Mouse (Mus musculus) kidney, postnatal 4 days (tissue): Measurements from ENCODE around the gene Stk33.
A peak's percentile ranks its signal among the peaks of the same experiment; 100 is the strongest.

Experiments
- DNase-seq, 2 experiments: peaks; one replicate each; pipeline ENCODE4 v3.0.0; 2021; ENCODE audit warnings: mixed read lengths in 2 of 2

Gene Stk33

DNA sequence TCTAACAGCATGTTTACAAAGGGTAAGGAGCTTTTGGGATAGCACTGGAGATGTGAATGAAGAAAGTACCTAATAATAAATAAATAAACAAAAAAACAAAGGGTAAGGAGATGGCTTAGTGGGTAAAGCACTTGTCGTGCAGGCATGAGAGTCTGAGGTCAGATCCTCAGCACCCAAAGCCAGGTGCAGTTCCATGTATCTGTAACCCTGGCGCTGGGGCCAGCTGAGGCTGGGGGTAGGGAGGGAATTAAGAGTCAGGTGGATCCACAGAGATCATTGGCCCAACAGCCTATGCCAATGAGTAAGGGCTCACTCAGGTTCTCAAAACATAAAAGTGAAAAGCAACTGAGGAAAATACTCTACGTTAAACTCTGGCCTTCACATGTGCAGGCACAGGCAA lies 91.6 kb downstream of the Stk33 start:
- no peak for DNase-seq

DNA sequence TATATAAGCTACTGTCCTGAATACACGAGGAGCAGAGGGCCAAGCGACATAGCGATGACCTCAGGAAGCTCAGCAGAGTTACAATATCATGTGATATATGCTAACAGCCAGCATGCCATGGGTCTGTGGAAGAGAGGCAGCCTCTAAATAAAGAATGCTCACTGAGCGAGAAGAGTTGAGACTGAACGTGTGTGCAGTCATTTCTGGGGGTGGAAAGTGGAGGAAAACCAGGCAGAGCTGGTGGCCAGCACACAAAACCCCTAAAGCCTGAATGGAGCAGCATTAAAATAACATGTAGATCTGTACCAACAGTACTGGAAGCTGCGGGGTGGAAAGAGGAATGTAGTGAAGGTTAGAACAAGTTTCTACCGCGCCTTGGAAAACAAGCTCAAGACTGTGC lies 107.2 kb downstream of the Stk33 start:
- no peak for DNase-seq

DNA sequence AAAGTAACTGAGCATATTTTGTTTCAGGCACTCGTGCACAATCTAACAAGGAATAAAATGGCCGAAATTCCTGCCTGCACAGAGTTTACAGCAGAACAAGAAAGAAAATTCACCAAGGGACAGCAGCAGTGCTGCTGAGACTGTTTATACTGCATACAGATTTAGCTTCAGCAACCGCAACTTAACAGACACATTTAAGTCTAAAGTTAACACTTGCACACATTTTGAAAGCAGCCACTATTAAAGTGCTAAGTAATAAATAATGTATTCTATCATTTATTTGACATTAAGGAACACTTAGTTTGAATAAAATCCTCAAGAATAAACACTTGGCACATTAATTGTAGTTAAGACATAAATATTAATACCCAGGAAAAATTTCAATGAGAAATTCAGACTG lies 110.1 kb downstream of the Stk33 start:
- no peak for DNase-seq

DNA sequence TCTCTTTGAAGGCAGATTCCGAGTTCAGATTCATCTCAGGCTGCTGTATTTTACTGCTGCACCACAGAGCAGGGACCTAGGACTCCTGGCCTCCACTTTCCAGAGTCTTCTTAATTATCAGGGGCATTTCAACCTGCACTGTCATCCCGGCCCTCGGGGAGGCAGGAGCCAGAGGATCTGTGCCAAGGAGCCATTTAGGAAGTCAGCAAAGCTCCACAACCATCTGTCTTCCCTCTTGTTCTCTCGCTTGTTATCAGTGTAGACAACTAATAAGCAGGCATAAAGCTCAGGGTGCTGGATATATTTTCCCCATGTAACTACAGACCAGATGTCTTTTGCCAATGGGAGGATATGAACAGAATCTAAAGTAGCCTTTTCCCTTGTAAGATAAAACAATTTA lies 112.1 kb downstream of the Stk33 start:
- no peak for DNase-seq

DNA sequence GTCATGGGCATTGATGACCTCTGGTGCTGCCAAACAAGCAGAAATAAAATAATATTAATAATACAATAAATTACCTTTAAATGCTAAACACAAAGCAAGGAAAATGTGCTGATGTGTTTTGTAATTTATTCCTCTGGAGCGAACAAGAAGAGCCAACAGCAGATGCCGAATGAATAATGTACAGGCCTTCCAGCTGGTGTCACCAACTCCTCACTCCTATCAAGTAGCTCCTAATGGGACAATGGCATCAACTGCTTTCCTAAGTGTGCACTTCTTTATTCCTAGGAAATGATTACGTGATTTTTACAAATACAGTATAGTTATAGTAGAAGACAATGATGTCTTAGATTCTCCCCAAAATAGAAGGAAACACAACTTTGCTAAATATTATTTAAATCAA lies 113.2 kb downstream of the Stk33 start:
- DNase-seq, result no peak

DNA sequence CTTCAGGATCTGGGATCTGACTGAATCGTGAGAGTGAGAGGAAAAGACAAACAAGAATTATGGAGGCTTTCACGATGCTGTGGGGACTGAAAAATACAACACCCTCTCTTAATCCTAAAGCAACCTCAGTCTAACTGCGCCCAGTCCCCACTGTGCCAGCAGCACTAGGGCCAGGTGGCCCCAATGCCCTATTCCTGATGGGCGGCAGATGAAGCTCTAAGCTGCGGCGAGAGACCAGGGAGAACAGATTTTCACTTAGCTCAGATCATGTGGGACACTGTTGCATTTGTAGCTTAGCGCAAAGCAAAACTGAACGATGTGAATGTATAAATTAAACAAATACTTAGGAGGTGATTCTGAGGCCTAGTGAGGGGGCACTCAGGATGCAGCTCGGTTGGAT lies 113.7 kb downstream of the Stk33 start:
- DNase-seq, result no peak

DNA sequence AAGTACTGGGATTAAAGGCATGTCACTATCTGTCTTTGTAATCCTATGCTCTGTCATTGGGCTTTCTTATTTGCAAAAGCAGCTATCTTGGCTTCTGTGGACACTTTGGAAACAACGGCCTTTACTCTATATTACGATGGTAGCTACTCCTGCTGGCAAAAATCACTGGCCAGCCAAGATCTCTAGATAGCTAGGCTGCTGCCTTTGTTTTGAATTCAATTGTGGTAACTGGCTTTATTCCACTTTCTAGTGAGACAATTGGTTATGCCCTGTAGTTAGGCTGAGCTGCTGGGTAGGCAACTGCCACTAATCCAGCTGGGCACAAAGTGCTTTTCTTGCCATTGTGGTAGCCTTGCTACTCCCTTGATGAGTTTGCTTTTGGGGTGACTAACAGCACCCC lies 129.4 kb downstream of the Stk33 start:
- DNase-seq, result no peak

DNA sequence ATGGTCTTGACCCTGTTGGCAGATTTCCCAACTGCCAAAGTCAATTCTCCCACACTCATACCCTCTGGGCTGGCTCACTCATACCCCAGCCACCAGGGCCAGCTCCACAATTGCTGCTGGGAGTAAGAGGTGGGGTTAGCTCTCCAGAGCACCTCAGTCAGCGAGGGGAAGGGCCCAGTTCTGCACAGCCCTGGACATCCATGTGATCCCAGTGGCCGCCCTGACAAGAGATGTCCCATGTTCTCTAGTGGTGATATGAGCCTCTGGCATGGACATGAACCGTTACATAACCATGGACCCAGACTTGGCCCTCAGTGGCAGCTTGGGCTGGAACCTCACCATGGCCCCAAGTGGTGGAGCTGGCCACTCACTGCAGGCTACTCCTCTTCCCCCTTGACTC lies 143.1 kb downstream of the Stk33 start:
- no peak for DNase-seq

DNA sequence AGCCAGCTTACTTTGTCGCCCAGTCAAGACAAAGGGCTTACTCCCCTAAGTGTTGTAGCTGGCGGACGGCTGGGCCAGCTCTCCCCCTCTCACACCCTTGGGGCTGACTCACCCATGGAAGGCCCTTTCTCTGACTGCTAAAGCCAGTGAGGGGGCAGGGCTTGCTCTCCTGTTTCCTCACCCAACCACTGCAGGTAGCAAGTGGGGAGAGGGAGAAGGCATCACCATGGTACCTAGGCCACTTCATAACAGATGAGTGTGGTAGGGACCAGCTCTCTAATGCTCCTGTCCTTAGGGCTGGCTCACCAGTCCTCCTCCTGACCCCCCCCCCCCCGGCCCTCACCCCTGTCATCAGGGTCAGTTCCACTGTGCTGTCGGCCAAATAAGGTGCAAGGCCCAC lies 143.5 kb downstream of the Stk33 start:
- DNase-seq, result no peak

DNA sequence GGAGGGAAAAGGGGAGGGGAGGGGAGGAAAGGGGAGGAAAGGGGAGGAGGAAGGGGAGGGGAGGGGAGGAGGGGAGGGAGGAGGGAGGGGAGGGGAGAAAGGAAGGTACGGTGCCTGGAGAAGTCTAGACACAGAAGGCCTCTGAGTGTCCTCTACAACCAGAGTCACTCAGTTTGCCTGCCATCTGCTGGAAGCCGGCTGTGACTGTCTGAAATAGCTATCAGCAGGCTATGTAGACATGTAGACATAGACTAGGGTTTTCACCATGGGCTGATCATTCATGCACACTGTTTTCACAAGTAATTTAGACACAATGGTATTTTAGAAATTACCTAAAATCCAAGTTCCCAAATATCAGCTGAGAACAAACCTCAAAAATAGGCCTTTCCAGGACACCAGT lies 148.4 kb downstream of the Stk33 start:
- peak; percentile 16 to 29 for DNase-seq

DNA sequence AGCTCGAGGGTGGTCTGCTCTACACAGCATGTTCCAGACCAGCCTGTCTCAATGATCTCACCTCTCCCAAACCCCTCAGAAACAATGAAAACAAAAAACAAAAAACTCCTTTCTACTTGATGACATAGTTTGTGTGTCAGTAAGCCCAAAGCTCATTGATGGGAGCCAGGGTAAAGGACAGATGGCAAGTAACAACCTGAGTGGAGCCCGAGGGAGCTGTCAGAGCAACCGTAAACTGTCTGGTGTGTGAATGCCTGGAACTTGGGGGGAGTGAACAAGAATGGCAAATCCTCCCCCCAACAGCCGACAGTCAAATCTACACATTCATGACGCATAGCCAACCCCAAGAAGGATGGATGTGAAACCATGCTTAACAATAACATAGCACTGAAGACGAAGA lies 149.8 kb downstream of the Stk33 start:
- no peak for DNase-seq

DNA sequence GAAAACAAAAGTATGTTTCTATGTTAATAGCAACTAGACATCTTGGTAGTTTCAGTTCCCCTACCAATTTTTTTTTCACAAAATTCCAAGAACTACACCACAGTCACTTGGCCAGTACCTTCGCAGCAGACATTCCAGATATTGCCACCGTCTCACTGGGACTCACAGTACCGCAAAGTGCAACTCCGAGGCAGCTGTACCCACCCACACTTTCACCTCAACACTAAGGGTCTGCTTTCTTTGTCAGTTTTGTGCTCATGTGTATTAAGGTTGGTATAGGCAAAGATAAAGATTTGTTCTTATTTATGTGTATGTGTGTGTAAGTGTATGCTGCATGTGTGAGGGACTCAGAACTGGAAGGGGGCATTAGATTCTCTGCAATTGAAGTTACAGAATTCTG lies 156.8 kb downstream of the Stk33 start:
- no peak for DNase-seq

DNA sequence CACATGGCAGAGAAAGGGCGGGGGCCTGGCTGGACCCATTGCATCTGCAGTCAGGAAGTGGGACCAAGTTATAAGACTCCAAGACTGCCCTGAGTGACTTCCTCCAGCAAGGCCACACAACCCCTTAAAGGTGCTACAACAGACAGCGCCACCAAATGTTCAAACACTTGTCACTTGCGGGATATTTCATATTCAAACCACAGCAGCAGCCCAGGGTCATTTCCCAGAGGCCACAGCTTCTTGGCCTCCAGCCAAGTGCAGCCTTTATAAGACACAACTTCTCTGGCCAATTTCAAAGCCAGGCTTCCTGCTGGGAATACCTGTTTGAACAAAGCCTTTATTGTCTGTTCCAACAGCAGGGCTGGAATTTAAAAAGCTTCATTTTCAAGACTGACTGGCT lies 162.3 kb downstream of the Stk33 start:
- peak; percentile 31 to 52 for DNase-seq

DNA sequence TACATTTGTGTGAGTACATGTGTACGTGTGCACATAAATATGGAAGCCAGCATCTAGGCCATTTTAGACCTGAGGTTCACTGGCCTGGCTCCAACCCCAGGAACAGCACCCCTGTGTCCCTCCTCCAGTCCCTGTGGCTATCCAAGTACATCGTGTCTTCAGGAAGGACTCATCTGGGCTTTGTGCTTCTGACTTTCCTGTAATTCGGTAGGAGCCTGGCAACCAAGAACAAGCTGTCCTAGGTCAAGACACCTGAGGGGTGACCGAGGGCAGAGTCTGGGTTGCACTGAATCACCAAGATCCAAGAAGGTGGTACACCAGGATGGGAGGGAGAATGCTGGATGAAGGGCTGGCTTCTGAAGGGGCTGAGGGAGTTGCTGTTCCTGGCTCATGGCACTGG lies 163.0 kb downstream of the Stk33 start:
- DNase-seq, result no peak

DNA sequence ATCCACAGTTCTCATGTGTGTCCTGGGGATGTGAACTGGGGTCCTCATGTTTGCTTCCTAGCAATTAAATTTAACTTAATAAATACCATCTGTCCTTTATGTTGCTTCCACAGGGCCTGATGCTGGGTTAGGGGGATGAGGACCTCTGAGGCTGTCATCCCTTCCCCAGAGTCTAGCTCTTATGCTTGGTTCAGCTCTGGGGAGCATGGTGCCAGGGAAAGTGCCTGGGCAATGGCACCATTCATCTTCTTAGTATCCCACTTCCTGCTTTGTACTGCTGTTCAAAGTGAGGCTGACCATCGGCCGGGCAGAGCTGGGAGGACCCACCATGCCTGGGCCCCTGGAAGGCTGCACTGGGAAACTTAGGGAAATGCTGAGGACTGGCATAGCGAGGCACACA lies 163.7 kb downstream of the Stk33 start:
- no peak for DNase-seq

DNA sequence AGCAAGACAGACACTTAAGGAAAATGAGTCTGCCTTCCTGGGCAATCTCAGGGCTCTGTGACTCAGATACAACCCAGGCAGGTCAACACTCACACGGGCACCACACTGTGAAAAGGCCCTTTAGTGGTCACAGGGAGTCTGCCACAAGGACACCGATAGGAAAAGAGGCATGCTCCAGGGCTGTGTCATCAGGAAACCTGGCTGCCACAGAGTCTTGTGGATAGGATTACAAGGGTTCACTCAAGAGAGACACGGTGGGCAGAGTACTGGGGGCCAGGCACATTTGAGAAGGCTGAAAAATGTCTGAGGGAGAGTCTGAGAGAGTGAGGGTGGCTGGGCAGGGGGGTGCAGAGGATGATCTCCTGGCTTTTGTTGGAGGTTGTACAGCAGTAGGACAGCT lies 164.6 kb downstream of the Stk33 start:
- DNase-seq, result no peak

DNA sequence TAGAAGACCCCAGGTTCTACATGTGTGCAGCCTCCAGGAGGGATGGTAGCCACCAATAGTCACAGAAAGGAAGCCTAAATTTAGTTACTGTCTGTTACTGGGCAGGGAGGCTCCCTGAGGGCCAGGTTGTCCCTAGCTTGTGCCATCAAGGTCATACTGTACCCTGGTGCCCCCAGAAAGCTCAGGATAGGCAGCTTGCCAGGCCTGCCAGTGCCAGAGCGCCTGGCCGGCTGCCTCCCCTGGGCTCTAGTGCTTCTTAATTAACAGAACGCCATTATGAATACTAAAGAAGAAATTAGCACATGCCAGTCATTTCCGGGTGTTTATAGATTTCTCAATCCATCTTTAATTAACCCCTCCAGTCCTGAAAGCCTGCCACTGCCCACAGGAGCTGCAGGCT lies 169.8 kb downstream of the Stk33 start:
- DNase-seq, result no peak

DNA sequence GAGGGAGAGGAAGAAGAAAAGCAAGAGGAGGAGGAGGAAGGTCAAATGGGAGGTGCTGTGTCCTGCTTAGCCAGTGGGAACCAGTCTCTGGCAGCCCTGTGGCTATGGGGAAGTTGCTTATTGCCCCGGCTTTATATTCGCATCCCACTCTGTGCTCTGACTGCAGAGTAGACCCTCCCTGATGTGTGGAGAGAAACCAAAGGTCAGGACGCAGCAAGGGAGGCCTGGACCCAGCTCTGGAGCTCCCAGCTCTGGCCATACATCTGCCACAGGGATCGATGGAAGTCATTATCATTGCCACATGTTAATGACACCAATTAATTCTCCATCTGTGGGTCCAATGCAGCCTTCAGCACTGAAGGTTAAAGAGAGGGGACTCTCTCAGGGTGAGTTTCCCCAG lies 171.5 kb downstream of the Stk33 start:
- no peak for DNase-seq

DNA sequence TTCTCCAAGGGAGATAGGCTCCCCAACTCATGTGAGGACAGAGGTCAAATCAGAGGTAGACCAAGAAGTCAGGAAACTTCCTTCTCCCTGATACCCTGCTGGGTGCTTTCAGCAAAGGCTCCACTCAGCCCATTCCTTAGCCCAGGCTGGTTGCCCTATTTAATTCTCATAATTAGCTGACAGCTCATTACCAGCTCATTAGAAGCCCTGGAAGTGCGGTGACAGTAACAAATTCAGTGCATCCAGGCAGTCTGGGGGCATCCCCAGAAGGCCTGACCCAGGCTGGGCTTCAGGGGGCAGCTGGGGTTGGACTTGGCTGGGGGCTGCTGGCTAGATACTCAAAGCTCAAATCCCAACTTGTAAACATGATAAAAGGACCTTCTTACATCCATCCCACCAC lies 172.7 kb downstream of the Stk33 start:
- DNase-seq, result no peak

DNA sequence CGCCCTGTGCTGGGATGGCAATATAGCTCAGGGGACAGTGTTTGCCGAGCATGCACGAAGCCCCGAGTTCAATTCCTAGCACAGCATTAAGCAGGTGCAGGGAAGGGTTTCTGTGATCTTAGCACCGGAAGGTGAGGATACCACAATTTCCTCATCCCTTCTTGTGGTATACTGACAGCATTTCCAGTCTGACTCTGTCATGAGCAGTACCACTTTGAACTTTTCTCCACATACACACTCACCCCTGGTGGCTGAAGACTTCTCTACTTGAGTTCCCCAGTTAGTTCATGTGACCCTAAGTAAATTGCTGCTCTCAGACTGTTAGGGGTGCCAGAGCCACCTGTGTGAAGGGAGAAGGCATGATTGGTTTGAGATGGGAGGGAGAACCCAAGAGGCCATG lies 173.3 kb downstream of the Stk33 start:
- DNase-seq, result no peak

DNA sequence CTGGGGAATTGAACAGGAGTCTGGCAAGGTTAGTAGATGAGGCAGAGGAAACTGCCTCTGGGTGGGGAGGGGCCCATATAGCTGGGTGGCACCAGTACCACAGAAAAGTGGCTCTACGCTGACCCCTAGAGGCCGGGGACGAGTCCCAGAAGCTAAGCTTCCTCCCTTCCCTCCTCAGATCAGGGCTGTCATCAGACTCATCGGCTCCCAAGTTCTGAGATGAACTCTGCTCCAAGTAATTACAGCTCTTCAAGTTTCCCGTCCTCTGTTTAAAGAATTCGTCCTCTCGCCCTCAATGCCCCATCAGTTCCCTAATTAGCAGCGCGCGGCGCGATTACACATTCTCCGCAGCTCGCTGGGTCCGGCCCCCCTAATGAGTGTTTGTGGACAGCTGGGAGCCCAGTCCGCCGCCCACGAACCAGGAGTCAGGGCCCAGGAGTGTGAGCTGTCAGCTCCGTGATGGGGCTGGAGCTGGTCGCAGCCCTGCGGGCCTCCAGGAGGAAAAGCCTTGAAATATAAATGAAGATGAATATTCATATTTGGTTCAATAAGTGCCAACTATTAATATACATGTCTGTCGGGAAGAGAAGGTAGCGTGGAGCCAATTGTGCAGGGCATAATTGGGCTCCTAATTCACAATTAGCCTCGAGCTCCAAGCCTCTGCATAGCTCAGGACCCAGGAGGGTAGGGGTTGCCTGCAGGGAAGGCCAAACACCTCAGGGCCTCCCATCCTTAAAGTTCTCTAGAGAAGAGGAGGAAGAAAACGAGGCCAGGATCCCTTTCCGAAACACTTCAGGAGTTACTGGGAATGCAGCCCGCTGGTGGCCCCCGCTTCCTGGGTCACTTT lies 183.2 kb downstream of the Stk33 start:
- DNase-seq, result peak; percentile 77 to 80

DNA sequence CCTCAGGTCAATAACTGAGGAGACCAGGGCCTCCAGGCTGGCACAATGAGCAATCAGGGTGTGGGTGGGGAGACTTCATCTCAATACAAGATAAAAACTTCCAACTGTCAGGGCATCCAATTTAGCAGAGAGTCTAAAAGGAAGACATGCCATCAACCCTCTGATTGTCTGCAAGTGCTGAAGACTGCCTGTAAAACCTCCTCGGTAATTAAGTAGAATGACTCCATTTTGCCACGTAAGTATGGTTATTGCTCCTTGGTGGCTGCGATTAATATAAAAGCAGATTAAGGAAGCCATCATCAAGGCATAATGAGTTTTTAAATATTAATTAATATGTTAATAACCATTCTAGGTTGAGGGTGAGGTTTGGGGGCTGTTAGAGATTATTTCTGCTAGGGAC lies 187.5 kb downstream of the Stk33 start:
- no peak for DNase-seq

DNA sequence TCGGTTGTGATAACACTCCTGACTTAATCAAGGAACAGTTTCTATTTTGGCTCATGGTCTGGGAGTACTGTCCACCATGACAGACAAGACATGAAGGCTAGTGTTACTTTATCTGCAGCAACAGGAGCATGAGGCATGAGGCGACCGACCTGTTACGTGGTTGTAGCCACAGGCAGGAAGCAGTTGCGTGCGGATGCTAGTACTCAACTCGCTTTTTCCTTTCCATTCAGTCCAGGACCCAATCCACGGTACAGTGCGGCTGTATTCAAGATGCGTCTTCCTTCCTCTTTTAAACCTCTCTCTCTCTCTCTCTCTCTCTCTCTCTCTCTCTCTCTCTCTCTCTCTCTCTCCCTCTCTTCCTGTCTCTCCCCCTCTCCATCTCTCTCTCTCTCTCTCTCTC lies 194.1 kb downstream of the Stk33 start:
- DNase-seq, result no peak

DNA sequence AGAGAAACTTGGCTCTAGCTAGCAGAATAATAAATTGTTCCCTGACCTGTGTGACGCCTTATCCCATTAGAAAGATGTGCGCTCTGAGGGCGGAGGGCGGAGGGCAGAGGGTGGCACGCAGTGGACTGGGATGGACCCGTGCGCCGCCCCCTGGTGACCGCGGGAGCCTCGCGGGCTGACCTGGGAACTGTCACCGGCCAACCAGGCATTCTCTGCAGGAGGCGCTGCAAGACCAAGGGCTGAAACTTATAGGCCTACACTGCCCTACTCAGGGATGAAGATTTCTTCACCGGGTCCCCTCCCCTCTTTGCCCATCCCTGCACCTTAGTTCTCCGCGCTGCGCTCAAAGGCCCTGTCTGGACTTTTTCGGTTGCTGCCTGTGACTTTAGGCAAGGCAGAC lies 197.6 kb downstream of the Stk33 start:
- DNase-seq, result peak; percentile 56 to 58

DNA sequence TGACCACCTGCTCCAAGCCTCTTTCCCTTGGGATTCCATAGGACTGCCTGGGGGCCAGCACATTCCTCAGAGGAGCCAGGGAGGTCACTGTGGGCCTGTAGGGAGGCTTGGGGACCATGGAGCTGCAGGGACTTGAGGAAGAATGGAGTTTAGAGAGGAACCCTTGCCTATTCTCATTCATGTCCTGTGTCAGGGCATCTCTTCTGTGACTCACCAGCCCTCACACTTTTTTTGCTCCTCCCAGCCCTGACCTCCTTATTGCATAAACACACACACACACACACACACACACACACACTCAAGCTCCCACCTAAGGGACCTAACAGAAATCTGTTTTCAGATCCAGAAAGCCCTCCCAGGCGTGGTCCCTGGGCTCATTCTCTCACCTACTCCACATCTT lies 199.5 kb downstream of the Stk33 start:
- DNase-seq, result no peak
